Mouse (Mus musculus) brain, embryonic 14.5 days (tissue): ENCODE data around the gene Mtf1.
A peak's percentile ranks its signal among the peaks of the same experiment; 100 is the strongest.

ENCODE experiments used
- CTCF ChIP-seq: fragments of 200-500 bp; IDR thresholded peaks from 2 replicates; pipeline ENCODE4 v1.5.1; 2012; ENCODE audit warnings: inconsistent platforms, mild to moderate bottlenecking, moderate library complexity, borderline replicate concordance; ENCODE audit not compliant: insufficient read depth, insufficient read length; ENCODE audit errors: extremely low read depth
- POLR2A ChIP-seq: fragments of 200-500 bp; IDR thresholded peaks from 2 replicates; pipeline ENCODE4 v1.6.1; 2012; ENCODE audit warnings: mild to moderate bottlenecking, inconsistent platforms, borderline replicate concordance; ENCODE audit not compliant: poor library complexity, insufficient read depth, insufficient read length, severe bottlenecking; ENCODE audit errors: extremely low read depth

GRCm38 (mm10) chr4:124840998-124841397, 39.1 kb downstream of the Mtf1 start:
- TF ChIP-seq CTCF (0 out of 2 replicates have a peak, but pooled peaks have one; percentile 9), POLR2A (no peak)
